Mouse (Mus musculus) stomach, embryonic 14.5 days (tissue): ENCODE data around the gene Adal. TPM values are rescaled to one million over a fixed set of nuclear protein-coding genes. Genes with fewer than 3 reads are reported as not detected.

Source experiments
- ATAC-seq: fragments of 200-750 bp; cut with Nextera tagmentation; 2 replicates; pipeline ENCODE4 v1.8.0; 2017; ENCODE audit warnings: low read depth, moderate TSS enrichment; ENCODE audit not compliant: insufficient number of reproducible peaks, insufficient read depth, low FRiP score
- H3K27ac ChIP-seq: fragments of 300-500 bp; sonication (generic); 2 replicates; pipeline ENCODE4 v1.5.1; 2014; ENCODE audit warnings: mild to moderate bottlenecking, low read length, moderate library complexity, mixed read lengths
- H3K27me3 ChIP-seq: fragments of 300-500 bp; sonication (generic); 2 replicates; pipeline ENCODE4 v1.6.1; 2014; ENCODE audit warnings: low read length, control low read depth, mixed read lengths; ENCODE audit not compliant: control insufficient read depth, insufficient read depth
- H3K36me3 ChIP-seq: fragments of 300-500 bp; sonication (generic); 2 replicates; pipeline ENCODE4 v1.6.1; 2014; ENCODE audit warnings: mild to moderate bottlenecking, control low read depth, low read length, moderate library complexity, mixed read lengths; ENCODE audit not compliant: control insufficient read depth, insufficient read depth
- H3K4me1 ChIP-seq: fragments of 300-500 bp; sonication (generic); 2 replicates; pipeline ENCODE4 v1.6.1; 2014; ENCODE audit warnings: low read length, control low read depth, mixed read lengths; ENCODE audit not compliant: control insufficient read depth, insufficient read depth
- H3K4me2 ChIP-seq: fragments of 300-500 bp; sonication (generic); replicated peaks from 2 replicates; pipeline ENCODE4 v1.6.1; 2014; ENCODE audit warnings: low read depth, low read length, control low read depth
- H3K4me3 ChIP-seq: fragments of 300-500 bp; sonication (generic); 2 replicates; pipeline ENCODE4 v1.5.1; 2014; ENCODE audit warnings: low read depth, low read length, control low read depth
- H3K9ac ChIP-seq: fragments of 300-500 bp; sonication (generic); replicated peaks from 2 replicates; pipeline ENCODE4 v1.6.1; 2014; ENCODE audit warnings: low read depth, mild to moderate bottlenecking, control low read depth, low read length, moderate library complexity, mixed read lengths
- H3K9me3 ChIP-seq: fragments of 300-500 bp; sonication (generic); 2 replicates; pipeline ENCODE4 v1.6.1; 2016; ENCODE audit warnings: low read depth, low read length, control low read depth; ENCODE audit not compliant: control insufficient read depth
- WGBS: fragments of 180-500 bp; shearing (Covaris S2); extraction: QIAGEN DNeasy Blood & Tissue Kit; methylation state at CpG from one replicate; pipeline ENCODE4 v1.1.7; 2014; 5-methylcytosine and 5-hydroxymethylcytosine counted together
- polyA plus RNA-seq: library from polyadenylated mRNA; unstranded; fragments of >200 nt; fragmentation: Nextera tagmentation; extraction: Ambion mirVana; gene quantifications from 2 replicates; pipeline ENCODE4 v1.2.1, GENCODE M21; 2014

The Adal gene
- polyA plus RNA-seq, 1 experiment from 2014 or later, result 21.8 TPM

DNA sequence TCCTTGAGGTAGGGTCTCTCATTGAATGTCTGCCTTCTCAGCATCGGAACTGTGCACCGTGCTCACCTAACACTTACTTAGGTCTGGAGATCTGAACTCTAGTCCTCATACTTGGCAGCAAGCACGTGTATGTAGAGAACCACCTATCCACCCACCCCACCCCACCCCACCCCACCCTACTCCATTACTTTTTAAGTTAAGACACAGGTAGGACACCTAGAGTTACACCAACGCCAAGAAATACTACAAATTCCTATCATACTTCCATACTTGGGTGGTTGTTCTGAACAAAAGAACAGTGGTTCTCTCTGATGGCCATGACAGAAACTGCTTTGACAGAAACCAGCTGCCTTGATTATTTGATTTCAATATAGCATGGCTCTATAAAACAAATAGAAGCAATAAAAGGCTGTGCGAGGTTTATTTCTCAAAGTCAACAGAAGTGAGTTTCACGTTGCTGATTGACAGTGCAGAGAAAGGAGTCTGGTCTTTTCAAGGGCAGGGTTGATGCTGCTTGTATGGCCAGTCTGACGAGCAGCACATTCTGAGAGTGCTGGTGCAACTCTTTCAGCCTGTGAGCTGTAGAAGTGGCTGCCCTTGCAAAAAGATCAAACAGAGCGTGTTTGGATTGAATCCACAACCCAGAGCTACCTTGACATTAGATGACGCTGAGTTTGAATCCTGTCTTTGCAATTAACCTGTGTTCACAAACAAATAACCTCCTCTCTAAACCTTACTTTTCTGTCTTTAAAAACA lies 11.2 kb upstream of the Adal start:
- Histone ChIP-seq H3K36me3 (no peaks in the 10 kb centered on the region), H3K9ac (no peak overlapping the region), H3K4me3 (no peak overlapping the region), H3K4me1 (no peaks in the 10 kb centered on the region), H3K27me3 (no peaks in the 10 kb centered on the region), H3K9me3 (no peaks in the 10 kb centered on the region), H3K4me2 (no peak overlapping the region), H3K27ac (no peak overlapping the region)
- whole genome bisulfite sequencing, result 56% methylated on average over 9 of the region's 9 CpGs
- no peak for ATAC-seq

DNA sequence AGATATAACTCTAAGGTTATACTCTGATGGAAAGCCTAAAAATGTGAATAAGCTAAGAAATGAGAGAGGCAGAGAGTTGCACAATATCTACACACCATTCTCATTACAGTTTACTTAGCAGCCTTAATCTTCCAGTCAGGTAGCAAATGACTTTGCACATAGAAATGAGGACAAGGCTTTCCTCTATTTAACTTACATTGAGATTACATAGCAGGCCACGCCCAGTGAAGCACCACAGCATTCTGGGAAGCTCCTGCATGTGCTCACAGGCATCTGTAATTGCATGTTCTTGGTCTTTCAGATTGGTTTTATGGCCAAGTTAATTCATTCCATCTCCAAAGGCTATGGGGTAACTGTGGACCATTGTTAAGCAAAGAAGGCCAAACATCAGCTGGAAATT lies 7.4 kb upstream of the Adal start:
- WGBS, result 60% methylated on average over 1 of the region's 1 CpGs
- no peak overlapping the region for H3K27ac ChIP-seq
- no peak for ATAC-seq
- no peak overlapping the region for H3K4me3 ChIP-seq
- H3K4me1 ChIP-seq, result no peaks in the 10 kb centered on the region
- H3K4me2 ChIP-seq, result no peak overlapping the region
- H3K36me3 ChIP-seq, result no peaks in the 10 kb centered on the region
- no peaks in the 10 kb centered on the region for H3K27me3 ChIP-seq
- H3K9ac ChIP-seq, result no peak overlapping the region
- H3K9me3 ChIP-seq, result no peaks in the 10 kb centered on the region

DNA sequence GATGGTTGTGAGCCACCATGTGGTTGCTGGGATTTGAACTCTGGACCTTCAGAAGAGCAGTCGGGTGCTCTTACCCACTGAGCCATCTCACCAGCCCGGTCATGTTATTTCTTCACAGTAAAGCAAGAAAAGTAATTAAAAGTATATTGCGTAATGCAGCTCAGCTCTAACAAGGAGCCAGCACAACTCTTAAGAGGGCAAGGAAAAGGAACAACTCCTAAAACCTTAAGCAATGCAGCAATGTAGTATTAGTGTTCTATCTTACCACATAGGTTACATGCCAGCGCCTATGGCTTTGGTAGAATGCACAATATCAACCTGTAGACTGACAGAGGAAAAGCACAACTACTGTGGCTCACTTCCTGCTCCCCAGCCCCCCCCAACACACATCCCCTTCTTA lies 2.9 kb upstream of the Adal start:
- peaks cover 15% of the 10 kb centered on the region for H3K4me1 ChIP-seq
- WGBS, result 95% methylated on average over 4 of the region's 4 CpGs
- no peak for ATAC-seq
- H3K36me3 ChIP-seq, result peaks cover 7% of the 10 kb centered on the region; the same call in 1 of the 2 replicates
- no peak overlapping the region for H3K4me3 ChIP-seq
- H3K4me2 ChIP-seq, result no peak overlapping the region
- no peaks in the 10 kb centered on the region for H3K27me3 ChIP-seq
- H3K27ac ChIP-seq, result no peak overlapping the region
- H3K9me3 ChIP-seq, result 0 out of 2 replicates have a peak, but pooled peaks cover 5% of the 10 kb centered on the region
- H3K9ac ChIP-seq, result no peak overlapping the region

DNA sequence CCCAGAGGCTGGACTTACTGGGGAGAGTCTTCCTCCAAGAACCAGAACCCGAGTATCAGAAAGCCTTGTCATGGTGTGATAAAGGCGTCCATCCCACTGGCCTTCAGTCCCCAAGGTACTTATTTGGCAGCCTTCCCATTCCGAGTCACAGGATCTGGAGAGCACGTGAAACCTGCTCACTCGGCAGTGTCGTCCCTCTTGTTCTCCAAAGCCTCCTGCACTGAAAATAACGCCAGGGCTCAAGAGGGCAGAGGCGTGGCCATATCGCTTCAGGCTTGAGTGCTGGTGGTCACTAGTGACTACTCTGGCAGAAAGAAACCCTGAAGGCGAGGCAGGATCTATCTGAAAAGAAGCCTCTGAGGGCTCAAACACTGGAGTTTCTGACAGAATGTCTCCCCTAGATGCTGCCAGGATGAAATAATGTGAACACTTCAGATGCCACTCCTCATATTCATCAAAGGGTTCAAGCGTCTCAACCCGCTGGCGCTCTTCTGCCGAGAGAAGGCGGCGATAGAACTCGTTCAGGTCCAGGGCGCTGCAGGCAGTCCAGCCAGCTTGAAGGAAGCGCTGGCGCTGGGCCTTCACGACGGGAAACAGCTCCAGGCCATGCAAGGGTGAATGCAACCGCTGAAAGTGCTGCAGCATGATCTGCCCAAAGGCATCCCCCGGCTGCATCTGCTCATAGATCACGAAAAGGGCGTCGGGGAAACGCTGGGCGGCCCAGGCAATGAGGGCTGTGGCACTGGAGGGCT lies 786 bp upstream of the Adal start:
- 49% methylated on average over 29 of the region's 29 CpGs for WGBS
- ATAC-seq, result peak; percentile 14; the same call in 1 of the 2 replicates

DNA sequence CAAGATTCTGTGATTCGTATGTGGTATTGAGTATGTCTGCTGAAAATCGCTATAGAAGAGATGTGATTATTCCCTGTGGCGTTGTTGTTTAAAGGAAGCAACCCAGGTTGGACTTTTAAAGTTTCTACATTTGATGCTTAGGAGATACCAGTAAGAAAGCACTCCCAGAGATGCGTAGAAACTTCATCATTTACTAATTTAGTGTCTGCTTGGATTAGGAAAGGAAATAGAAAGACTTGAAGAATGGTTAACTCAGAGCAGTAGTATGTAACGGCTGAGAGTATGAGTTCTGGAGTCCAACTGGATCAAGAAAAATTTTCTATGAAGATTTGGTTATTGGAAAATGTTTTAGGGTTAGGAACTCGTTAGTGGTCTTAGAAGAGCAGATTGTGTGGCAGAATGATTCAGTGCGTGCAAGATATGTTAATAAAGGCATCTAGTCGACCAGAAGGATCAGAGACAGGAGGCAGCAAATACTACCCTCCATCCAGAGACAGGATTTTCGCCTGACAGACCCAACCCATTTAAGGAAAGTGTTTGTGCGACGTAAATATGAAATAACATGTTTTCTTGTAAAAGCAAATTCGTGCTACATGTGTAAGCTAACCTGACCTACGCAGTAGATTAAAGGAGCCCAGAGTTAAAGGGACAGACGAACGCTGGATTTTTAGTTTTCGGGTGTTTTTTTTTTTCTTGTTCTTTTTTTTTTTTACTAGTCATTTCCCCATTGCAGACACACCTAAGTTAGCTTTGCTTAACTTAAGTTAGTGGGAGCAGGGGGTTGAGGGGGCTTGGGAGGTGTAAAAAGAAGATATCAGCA lies 1.2 kb downstream of the Adal start:
- Histone ChIP-seq H3K27ac (peak overlapping the region; percentile 98), H3K36me3 (peaks cover 18% of the 10 kb centered on the region), H3K4me2 (peak overlapping the region; percentile 96), H3K9ac (peak overlapping the region; percentile 79), H3K9me3 (0 out of 2 replicates have a peak, but pooled peaks cover 5% of the 10 kb centered on the region), H3K4me3 (peak overlapping the region; percentile 57), H3K27me3 (no peaks in the 10 kb centered on the region), H3K4me1 (peaks cover 15% of the 10 kb centered on the region)
- WGBS, result 69% methylated on average over 16 of the region's 16 CpGs
- ATAC-seq, result no peak

More for the DNA sequence above, 786 bp upstream of the Adal start:
- Histone ChIP-seq H3K9ac (peak overlapping the region; percentile 79), H3K27me3 (no peaks in the 10 kb centered on the region), H3K36me3 (peaks cover 7% of the 10 kb centered on the region; the same call in 1 of the 2 replicates), H3K9me3 (0 out of 2 replicates have a peak, but pooled peaks cover 5% of the 10 kb centered on the region), H3K4me3 (peak overlapping the region; percentile 57), H3K4me2 (peak overlapping the region; percentile 96), H3K27ac (peak overlapping the region; percentile 98), H3K4me1 (peaks cover 15% of the 10 kb centered on the region)

DNA sequence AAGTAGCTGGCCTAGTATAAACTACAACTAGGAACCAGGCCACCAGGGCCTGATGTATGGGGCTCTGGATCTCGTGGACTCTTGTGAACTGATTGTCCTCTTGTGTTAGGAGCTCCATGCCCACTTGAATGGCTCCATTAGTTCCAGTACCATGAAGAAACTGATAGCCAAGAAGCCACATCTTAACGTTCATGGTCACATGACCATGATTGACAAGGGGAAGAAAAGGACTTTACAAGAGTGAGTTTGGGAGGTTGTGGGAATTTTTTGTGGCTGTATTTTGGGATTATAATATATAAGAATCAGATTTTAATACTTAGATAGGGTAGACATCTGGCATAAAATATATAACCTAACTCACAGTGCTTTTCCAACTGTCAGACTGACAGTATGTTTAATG lies 2.2 kb downstream of the Adal start:
- no peak overlapping the region for H3K9ac ChIP-seq
- H3K4me2 ChIP-seq, result no peak overlapping the region
- H3K27me3 ChIP-seq, result no peaks in the 10 kb centered on the region
- H3K9me3 ChIP-seq, result 0 out of 2 replicates have a peak, but pooled peaks cover 5% of the 10 kb centered on the region
- peaks cover 19% of the 10 kb centered on the region for H3K36me3 ChIP-seq
- 76% methylated on average over 2 of the region's 2 CpGs for WGBS
- H3K4me1 ChIP-seq, result peaks cover 15% of the 10 kb centered on the region
- no peak for ATAC-seq
- H3K4me3 ChIP-seq, result no peak overlapping the region
- no peak overlapping the region for H3K27ac ChIP-seq

DNA sequence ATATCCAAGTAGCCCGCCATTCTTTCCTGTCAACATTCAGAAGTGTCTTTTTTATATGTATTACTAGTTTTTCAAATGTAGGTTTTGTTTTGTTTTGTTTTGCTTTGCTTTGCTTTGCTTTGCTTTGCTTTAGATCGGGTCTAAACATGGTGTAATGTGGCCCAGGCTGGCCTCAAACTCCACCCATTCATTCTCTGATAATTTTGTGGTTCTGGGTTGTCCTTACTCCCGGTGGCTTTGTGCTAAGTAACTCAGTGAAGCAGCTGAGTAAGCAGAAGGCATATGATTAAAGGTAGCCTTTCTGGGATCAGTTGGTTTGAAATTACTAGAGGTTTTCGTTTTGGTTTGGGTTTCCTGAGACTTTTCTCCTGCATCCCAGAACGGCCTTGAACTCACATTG lies 9.5 kb downstream of the Adal start:
- ATAC-seq, result no peak
- 87% methylated on average over 5 of the region's 5 CpGs for WGBS
- no peak overlapping the region for H3K4me3 ChIP-seq
- no peak overlapping the region for H3K9ac ChIP-seq
- no peaks in the 10 kb centered on the region for H3K4me1 ChIP-seq
- H3K36me3 ChIP-seq, result peaks cover 20% of the 10 kb centered on the region
- H3K4me2 ChIP-seq, result no peak overlapping the region
- H3K9me3 ChIP-seq, result no peaks in the 10 kb centered on the region
- no peaks in the 10 kb centered on the region for H3K27me3 ChIP-seq
- H3K27ac ChIP-seq, result no peak overlapping the region

DNA sequence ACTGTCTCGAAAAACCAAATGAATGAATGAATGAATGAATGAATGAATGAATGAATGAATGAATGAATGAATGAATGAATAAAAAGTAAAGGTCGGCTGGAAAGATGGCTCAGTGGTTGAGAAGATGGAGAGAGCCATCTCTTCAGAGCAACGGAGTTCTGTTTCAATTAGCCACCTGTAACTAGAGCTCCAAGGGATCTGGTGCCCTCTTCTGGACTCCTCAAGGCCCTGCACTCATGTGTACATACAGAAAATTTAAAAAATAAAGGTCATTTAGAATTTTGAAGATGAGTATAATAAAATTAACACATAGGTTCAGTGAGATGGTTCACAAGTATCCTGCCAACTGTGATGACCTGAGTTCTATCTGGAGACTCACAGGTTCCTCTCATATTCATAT lies 12.9 kb downstream of the Adal start:
- no peaks in the 10 kb centered on the region for H3K9me3 ChIP-seq
- 89% methylated on average over 3 of the region's 3 CpGs for whole genome bisulfite sequencing
- H3K36me3 ChIP-seq, result peaks cover 14% of the 10 kb centered on the region

More for the DNA sequence above, 12.9 kb downstream of the Adal start:
- H3K27ac ChIP-seq, result no peak overlapping the region
- H3K4me2 ChIP-seq, result no peak overlapping the region
- no peak for ATAC-seq
- no peaks in the 10 kb centered on the region for H3K4me1 ChIP-seq
- H3K27me3 ChIP-seq, result no peaks in the 10 kb centered on the region
- H3K9ac ChIP-seq, result no peak overlapping the region
- H3K4me3 ChIP-seq, result no peak overlapping the region
